Mouse (Mus musculus): ENCODE results near the gene Rbm5.

DNA sequence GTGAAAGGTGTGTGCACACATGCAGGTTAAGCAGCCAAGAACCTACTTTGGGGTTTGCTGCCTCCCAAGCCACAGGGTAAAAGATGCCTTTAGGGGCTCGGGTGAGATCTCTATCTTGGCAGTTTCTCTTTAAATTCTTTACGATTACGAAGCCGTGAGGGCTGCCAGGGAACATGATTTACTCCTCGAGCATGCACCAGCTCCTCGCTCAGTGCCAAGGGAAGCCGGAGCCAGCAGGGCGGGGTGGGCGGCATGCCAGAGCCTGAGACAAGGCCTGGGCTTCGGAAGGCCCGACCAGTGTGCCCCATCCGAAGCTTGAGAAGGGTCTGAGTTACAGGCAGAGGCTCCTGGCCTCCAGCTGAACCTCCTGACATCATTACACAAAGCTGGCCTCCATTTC is 69.2 kb downstream of the Rbm5 start:
- TF ChIP-seq CTCF (IDR thresholded peaks at IDR 0.05; ENCODE audit: low read depth), result no peak
- TF ChIP-seq EP300 (IDR thresholded peaks at IDR 0.05; ENCODE audit: low read depth), result no peak

All from liver, postnatal 0 days (tissue).